Mouse (Mus musculus) hindbrain, embryonic 15.5 days (tissue): Measurements from ENCODE around the gene Zfp708. TPM values are rescaled to one million over a fixed set of nuclear protein-coding genes. Genes with fewer than 3 reads are reported as not detected.
"Not testable (repeated sequence)": the region's sequence is repeated elsewhere in the genome, so short reads cannot be mapped to it uniquely, and the experiment has no call there.

Experiments
- ATAC-seq: fragments of 200-750 bp; cut with Nextera tagmentation; 2 replicates; pipeline ENCODE4 v1.8.0; 2017; ENCODE audit warnings: low read depth, moderate number of reproducible peaks, moderate TSS enrichment; ENCODE audit not compliant: low FRiP score
- H3K27ac ChIP-seq: fragments of 300-500 bp; sonication (generic); replicated peaks from 2 replicates; pipeline ENCODE4 v1.5.1; 2015; ENCODE audit warnings: mild to moderate bottlenecking, inconsistent platforms
- H3K27me3 ChIP-seq: fragments of 300-500 bp; sonication (generic); 2 replicates; pipeline ENCODE4 v1.6.1; 2015; ENCODE audit warnings: control low read depth, inconsistent platforms
- H3K36me3 ChIP-seq: fragments of 300-500 bp; sonication (generic); 2 replicates; pipeline ENCODE4 v1.6.1; 2015; ENCODE audit warnings: control low read depth, inconsistent platforms
- H3K4me1 ChIP-seq: fragments of 300-500 bp; sonication (generic); replicated peaks from 2 replicates; pipeline ENCODE4 v1.6.1; 2015; ENCODE audit warnings: control low read depth, inconsistent platforms
- H3K4me2 ChIP-seq: fragments of 300-500 bp; sonication (generic); 2 replicates; pipeline ENCODE4 v1.6.1; 2015; ENCODE audit warnings: moderate library complexity, mild to moderate bottlenecking, inconsistent platforms
- H3K4me3 ChIP-seq: fragments of 300-500 bp; sonication (generic); 2 replicates; pipeline ENCODE4 v1.5.1; 2015; ENCODE audit warnings: mild to moderate bottlenecking, inconsistent platforms
- H3K9ac ChIP-seq: fragments of 300-500 bp; sonication (generic); 2 replicates; pipeline ENCODE4 v1.6.1; 2015; ENCODE audit warnings: inconsistent platforms
- H3K9me3 ChIP-seq: fragments of 300-500 bp; sonication (generic); 2 replicates; pipeline ENCODE4 v1.6.1; 2016; ENCODE audit warnings: control low read depth, inconsistent platforms
- WGBS: fragments of 180-500 bp; shearing (Covaris S2); methylation state at CpG from one replicate; pipeline ENCODE4 v1.1.7; 2015; 5-methylcytosine and 5-hydroxymethylcytosine counted together
- polyA plus RNA-seq: library from polyadenylated mRNA; unstranded; fragments of >200 nt; fragmentation: Nextera tagmentation; extraction: Ambion mirVana; gene quantifications from 2 replicates; pipeline ENCODE4 v1.2.1, GENCODE M21; 2015

Gene Zfp708
- polyA plus RNA-seq, result 8.9 TPM in 2 replicates

- Histone ChIP-seq H3K4me3 (no peak within 1 kb of the TSS), H3K4me2 (no peak within 1 kb of the TSS), H3K4me1 (no peaks in the 10 kb centered on the region), H3K9ac (no peak within 1 kb of the TSS), H3K27me3 (no peaks in the 10 kb centered on the region), H3K9me3 (no peaks in the 10 kb centered on the region), H3K36me3 (no peaks in the 10 kb centered on the region), H3K27ac (no peak within 1 kb of the TSS)
- WGBS, result 92% methylated on average over 10 of the region's 10 CpGs
- no peak for ATAC-seq
Measured at GRCm38 (mm10) chr13:67097876-67098275, at the start of gene Zfp708. Gene Zfp708 (minus strand): TSS chr13:67097976.

DNA sequence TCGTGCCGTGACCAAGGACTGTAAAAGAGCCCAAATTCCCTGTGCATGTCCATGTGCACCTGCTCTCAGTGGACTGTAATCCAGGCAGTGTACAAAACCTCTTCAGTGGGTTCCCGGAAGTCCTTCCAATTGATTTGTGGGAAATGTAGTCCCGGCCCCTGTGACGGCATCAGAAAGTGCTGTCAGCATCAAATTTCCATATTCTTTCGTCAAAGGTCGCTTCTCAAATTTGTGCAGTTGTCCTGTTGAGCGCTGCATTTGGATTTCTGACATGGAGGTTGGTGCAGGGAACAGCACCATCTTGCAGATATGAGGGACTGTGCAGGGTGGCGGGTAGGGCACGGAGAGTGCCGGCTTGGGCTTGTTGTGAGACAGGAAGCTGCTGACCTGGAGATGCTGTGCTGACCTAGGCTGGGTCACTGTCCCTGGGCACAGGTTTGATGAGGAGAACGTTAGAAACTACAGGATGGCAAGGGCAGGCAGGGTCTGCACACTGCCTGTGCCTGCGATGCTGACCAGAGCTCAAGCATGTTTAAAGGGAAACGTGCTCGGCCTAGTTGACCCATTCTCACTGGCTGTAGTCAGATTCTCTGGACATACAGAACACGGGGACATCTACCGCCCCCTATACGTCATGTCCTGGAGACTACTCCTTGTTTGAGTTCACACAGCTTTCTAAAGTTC is 30.4 kb upstream of the Zfp708 start:
- Histone ChIP-seq H3K27me3 (no peaks in the 10 kb centered on the region), H3K4me1 (peaks cover 12% of the 10 kb centered on the region), H3K9ac (peak overlapping the region; percentile 69), H3K4me3 (peak overlapping the region; percentile 68), H3K4me2 (peak overlapping the region; percentile 76), H3K36me3 (no peaks in the 10 kb centered on the region), H3K27ac (peak overlapping the region; percentile 78), H3K9me3 (no peaks in the 10 kb centered on the region)
- under 1% methylated on average over 18 of the region's 18 CpGs for WGBS
- peak; percentile 98 for ATAC-seq

GRCm38 (mm10) chr13:67127507-67127906 is 29.7 kb upstream of the Zfp708 start:
- not testable (repeated sequence) for H3K27me3 ChIP-seq, H3K27ac ChIP-seq, H3K9me3 ChIP-seq, H3K36me3 ChIP-seq
- peak overlapping the region; percentile 68 for H3K4me3 ChIP-seq
- peak overlapping the region; percentile 76 for H3K4me2 ChIP-seq
- WGBS, result 77% methylated on average over 10 of the region's 10 CpGs
- H3K4me1 ChIP-seq, result peaks cover 12% of the 10 kb centered on the region
- peak; percentile 52; the same call in 1 of the 2 replicates for ATAC-seq
- H3K9ac ChIP-seq, result peak overlapping the region; percentile 69; the same call in 1 of the 2 replicates

- H3K27ac ChIP-seq, result no peak overlapping the region
- no peak overlapping the region for H3K4me2 ChIP-seq
- H3K4me3 ChIP-seq, result no peak overlapping the region
- H3K9me3 ChIP-seq, result no peaks in the 10 kb centered on the region
- no peak overlapping the region for H3K9ac ChIP-seq
- ATAC-seq, result no peak
- H3K4me1 ChIP-seq, result peaks cover 12% of the 10 kb centered on the region
- no peaks in the 10 kb centered on the region for H3K36me3 ChIP-seq
- 95% methylated on average over 1 of the region's 1 CpGs for WGBS
- H3K27me3 ChIP-seq, result no peaks in the 10 kb centered on the region
Measured at GRCm38 (mm10) chr13:67124460-67124859, 26.7 kb upstream of the Zfp708 start.

- H3K9ac ChIP-seq, ATAC-seq, H3K27me3 ChIP-seq, H3K4me3 ChIP-seq, H3K4me1 ChIP-seq, H3K4me2 ChIP-seq, H3K36me3 ChIP-seq, H3K9me3 ChIP-seq, H3K27ac ChIP-seq: not testable (repeated sequence)
Measured at GRCm38 (mm10) chr13:67121360-67121759, 23.6 kb upstream of the Zfp708 start, which contains the start of gene Zfp759. Gene Zfp759 (plus strand): TSS chr13:67121660.

DNA sequence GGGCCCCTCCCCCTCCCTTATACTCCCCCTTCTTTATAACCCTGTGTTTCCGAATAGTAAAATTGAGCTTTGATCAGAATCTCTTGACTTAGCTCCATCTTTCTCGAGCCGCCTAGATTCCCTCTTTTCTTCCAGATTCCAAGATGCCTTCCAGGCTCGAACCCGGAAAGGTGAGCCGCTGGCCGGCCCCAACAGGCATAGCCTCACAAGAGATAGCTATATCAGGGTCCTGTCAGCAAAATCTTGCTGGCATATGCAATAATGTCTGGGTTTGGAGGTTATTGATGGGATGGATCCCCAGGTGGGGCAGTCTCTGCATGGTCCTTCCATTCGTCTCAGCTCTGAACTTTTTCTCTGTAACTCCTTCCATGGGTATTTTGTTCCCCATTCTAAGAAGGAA is 18.4 kb upstream of the Zfp708 start, which contains the start of gene Rslcan18:
Gene Rslcan18, minus strand, starts transcription at position 101 of the 400 bp plus-strand sequence.
- H3K9ac ChIP-seq, H3K4me3 ChIP-seq, H3K36me3 ChIP-seq, H3K4me2 ChIP-seq, H3K27ac ChIP-seq, H3K4me1 ChIP-seq, H3K27me3 ChIP-seq, ATAC-seq, H3K9me3 ChIP-seq: not testable (repeated sequence)
- 92% methylated on average over 8 of the region's 8 CpGs for WGBS

DNA sequence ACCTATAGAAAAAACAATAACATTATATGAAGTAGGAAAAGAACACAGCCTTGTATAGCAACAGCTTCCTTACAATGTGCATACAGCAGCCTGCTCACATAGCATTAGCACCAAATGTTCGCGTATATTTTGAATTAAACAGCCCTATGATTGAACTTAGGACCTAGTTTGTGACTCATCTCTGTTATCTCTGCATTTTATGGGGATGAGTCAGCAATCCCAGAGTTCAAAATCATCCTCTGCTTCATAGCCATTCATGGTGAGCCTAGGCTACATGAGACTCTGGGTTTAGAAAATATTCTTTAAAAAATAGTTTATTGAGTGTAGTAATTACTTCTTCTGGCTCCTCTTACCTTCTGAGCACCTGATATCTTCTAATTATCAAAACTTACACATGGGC is 15.5 kb upstream of the Zfp708 start:
- H3K36me3 ChIP-seq, result no peaks in the 10 kb centered on the region
- no peak overlapping the region for H3K4me2 ChIP-seq
- H3K4me1 ChIP-seq, result 0 out of 2 replicates have a peak, but pooled peaks cover 6% of the 10 kb centered on the region
- H3K27me3 ChIP-seq, result no peaks in the 10 kb centered on the region
- H3K9me3 ChIP-seq, result no peaks in the 10 kb centered on the region
- WGBS, result 94% methylated on average over 2 of the region's 2 CpGs
- H3K4me3 ChIP-seq, result no peak overlapping the region
- no peak for ATAC-seq
- H3K27ac ChIP-seq, result no peak overlapping the region
- H3K9ac ChIP-seq, result no peak overlapping the region

- Histone ChIP-seq H3K27ac (no peak overlapping the region), H3K4me1 (peaks cover 13% of the 10 kb centered on the region), H3K4me3 (no peak overlapping the region), H3K36me3 (no peaks in the 10 kb centered on the region), H3K4me2 (no peak overlapping the region), H3K27me3 (no peaks in the 10 kb centered on the region), H3K9ac (no peak overlapping the region), H3K9me3 (no peaks in the 10 kb centered on the region)
- ATAC-seq, result no peak
- WGBS, result 85% methylated on average over 12 of the region's 12 CpGs
Measured at GRCm38 (mm10) chr13:67112096-67112495, 14.3 kb upstream of the Zfp708 start.

DNA sequence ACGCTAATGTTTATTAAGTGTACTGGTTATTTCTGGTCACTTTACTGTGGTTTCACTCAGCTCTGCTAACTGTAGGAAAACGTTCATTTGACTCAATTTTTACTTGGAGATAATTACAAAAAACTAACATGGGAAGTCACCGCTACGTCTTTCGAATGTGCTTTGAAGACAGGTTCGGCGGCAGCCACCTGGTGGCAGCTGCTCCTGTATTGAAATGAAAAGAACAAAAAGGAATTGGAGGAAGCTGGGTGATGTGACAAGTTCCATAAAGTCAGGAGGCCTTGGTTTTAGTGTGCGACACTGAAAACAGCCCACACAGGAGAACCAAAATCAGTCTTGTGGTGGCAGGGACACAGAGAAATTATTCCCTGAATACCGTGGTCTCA is 11.0 kb upstream of the Zfp708 start:
- Histone ChIP-seq H3K27me3 (no peaks in the 10 kb centered on the region), H3K27ac (peak overlapping the region; percentile 72), H3K4me3 (peak overlapping the region; percentile 52), H3K36me3 (no peaks in the 10 kb centered on the region), H3K9ac (peak overlapping the region; percentile 25; the same call in 1 of the 2 replicates), H3K4me1 (peaks cover 13% of the 10 kb centered on the region), H3K4me2 (peak overlapping the region; percentile 87), H3K9me3 (no peaks in the 10 kb centered on the region)
- ATAC-seq, result peak; percentile 72
- WGBS, result 3% methylated on average over 9 of the region's 9 CpGs

DNA sequence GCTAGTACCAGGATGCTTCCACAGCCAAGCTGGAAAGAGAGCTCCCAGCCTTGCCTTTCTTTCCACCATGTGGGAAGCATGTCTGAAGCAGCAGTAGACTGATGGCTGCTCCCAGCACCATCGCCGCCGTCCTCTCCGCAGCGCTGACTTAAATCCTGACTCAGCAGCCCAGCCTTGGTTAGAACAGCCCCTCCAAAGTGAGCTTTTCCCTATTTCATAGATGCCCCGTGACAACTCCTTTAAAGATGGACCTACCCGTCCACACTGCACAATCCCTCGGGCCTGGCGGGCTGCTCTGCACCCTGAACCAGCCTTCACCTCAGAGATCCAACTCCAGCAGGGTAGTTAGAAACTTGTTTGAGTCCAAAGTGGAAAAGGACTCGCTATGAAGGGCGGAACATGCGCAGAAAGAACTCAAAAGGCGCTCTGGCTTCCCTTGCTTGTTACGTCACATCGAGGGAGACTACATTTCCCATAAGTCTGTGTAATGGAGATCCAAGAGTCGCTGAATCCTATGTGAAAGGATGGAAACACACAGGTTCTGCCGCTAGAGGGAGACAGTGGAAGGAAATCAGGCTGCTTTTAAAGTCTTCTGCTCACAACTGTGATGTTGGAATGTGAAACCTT is 10.5 kb upstream of the Zfp708 start, which contains the start of gene Gm28557:
Gene Gm28557, minus strand, starts transcription at position 411 of the 627 bp plus-strand sequence.
- H3K36me3 ChIP-seq, result no peaks in the 10 kb centered on the region
- H3K9me3 ChIP-seq, result no peaks in the 10 kb centered on the region
- peak within 1 kb of the TSS; percentile 52 for H3K4me3 ChIP-seq
- H3K27ac ChIP-seq, result peak within 1 kb of the TSS; percentile 72
- H3K27me3 ChIP-seq, result no peaks in the 10 kb centered on the region
- H3K4me2 ChIP-seq, result peak within 1 kb of the TSS; percentile 87
- peak within 1 kb of the TSS; percentile 45 for H3K9ac ChIP-seq
- under 1% methylated on average over 17 of the region's 17 CpGs for WGBS
- H3K4me1 ChIP-seq, result peaks cover 13% of the 10 kb centered on the region
- ATAC-seq, result peak; percentile 99

DNA sequence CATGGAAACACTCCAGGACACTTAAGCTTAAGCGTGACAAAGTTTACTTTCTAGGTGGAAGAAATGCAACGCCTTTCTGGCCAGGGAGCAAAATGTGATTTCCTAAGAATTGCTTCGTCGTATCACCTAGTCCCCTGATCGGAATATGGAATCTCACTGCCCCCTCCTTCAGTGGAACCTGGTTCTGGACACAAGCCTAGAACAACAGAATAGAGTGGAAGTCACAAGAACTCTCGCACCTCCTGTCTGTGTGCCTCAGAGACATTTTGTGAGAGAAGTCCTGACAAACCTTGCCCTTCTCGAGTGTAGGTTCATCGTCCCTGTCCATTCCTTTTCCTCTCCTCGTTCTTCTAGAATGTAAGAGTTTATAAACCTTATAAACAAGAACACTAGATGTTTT is 9.9 kb upstream of the Zfp708 start:
- H3K4me2 ChIP-seq, result peak overlapping the region; percentile 87
- no peaks in the 10 kb centered on the region for H3K36me3 ChIP-seq
- no peaks in the 10 kb centered on the region for H3K27me3 ChIP-seq
- H3K9ac ChIP-seq, result peak overlapping the region; percentile 45
- no peaks in the 10 kb centered on the region for H3K9me3 ChIP-seq
- peak overlapping the region; percentile 52 for H3K4me3 ChIP-seq
- no peak for ATAC-seq
- H3K27ac ChIP-seq, result peak overlapping the region; percentile 69
- peaks cover 13% of the 10 kb centered on the region for H3K4me1 ChIP-seq
- WGBS, result 72% methylated on average over 9 of the region's 9 CpGs

DNA sequence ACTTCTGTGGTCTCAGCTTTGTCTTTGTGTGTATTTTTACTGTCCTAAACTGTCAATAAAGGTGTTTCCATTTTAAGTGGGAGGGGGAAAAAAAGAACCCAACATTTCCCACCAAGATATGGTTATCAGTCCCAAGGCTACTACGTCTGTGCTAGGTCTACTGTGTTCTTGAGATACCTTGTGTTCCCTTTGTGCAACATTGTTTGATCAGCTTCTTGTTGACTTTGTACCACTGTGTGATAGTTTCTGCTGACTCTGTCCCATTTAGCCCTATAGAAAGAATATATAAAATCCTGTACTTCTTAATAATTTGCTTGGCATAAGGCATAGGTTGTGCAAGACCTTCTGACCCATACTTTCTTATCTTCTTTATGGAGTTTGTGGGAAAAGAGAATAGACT is 7.6 kb downstream of the Zfp708 start:
- no peak overlapping the region for H3K27ac ChIP-seq
- no peak overlapping the region for H3K9ac ChIP-seq
- no peaks in the 10 kb centered on the region for H3K27me3 ChIP-seq
- H3K9me3 ChIP-seq, result no peaks in the 10 kb centered on the region
- no peak overlapping the region for H3K4me2 ChIP-seq
- 90% methylated on average over 1 of the region's 1 CpGs for WGBS
- no peak overlapping the region for H3K4me3 ChIP-seq
- ATAC-seq, result no peak
- no peaks in the 10 kb centered on the region for H3K4me1 ChIP-seq
- H3K36me3 ChIP-seq, result no peaks in the 10 kb centered on the region
